Mouse (Mus musculus) erythroblast, embryonic 14.5 days (primary cell): ENCODE results near the gene Slc8a1.

ENCODE experiments used
- GATA1 ChIP-seq: IDR thresholded peaks from 2 replicates; pipeline ENCODE4 v1.6.1; 2012; ENCODE audit warnings: low read length, inconsistent platforms, mixed read lengths
- TAL1 ChIP-seq: IDR thresholded peaks from 3 replicates; pipeline ENCODE4 v1.6.1; 2012; ENCODE audit warnings: low read length, inconsistent platforms, mixed read lengths

- TF ChIP-seq GATA1 (no peak), TAL1 (no peak)
Observed at GRCm38 (mm10) chr17:81524826-81525225, 213.4 kb downstream of the Slc8a1 start.
